Mouse (Mus musculus) liver, postnatal 0 days (tissue): ENCODE measurements around the gene Gm17324. TPM values are rescaled to one million over a fixed set of nuclear protein-coding genes. Genes with fewer than 3 reads are reported as not detected.

Experiments
- ATAC-seq: fragments of 200-750 bp; cut with Nextera tagmentation; 2 replicates; pipeline ENCODE4 v1.8.0; 2017; ENCODE audit warnings: mild to moderate bottlenecking, moderate library complexity
- DNase-seq: peaks from one replicate; pipeline ENCODE4 v3.0.0-alpha.2; 2016
- H3K27ac ChIP-seq: fragments of 300-500 bp; sonication (generic); 2 replicates; pipeline ENCODE4 v1.5.1; 2014; ENCODE audit warnings: antibody characterized with exemption, moderate library complexity, mild to moderate bottlenecking, low read depth
- H3K27me3 ChIP-seq: fragments of 300-500 bp; sonication (generic); 2 replicates; pipeline ENCODE4 v1.6.1; 2014; ENCODE audit warnings: low read length, control low read depth, mixed read lengths; ENCODE audit not compliant: insufficient read depth
- H3K36me3 ChIP-seq: fragments of 300-500 bp; sonication (generic); replicated peaks from 2 replicates; pipeline ENCODE4 v1.6.1; 2014; ENCODE audit warnings: mild to moderate bottlenecking, control low read depth, low read length, moderate library complexity, mixed read lengths; ENCODE audit not compliant: insufficient read depth
- H3K4me1 ChIP-seq: fragments of 300-500 bp; sonication (generic); 2 replicates; pipeline ENCODE4 v1.6.1; 2014; ENCODE audit warnings: antibody characterized with exemption, mild to moderate bottlenecking, control low read depth; ENCODE audit not compliant: insufficient read depth
- H3K4me2 ChIP-seq: fragments of 300-500 bp; sonication (generic); 2 replicates; pipeline ENCODE4 v1.6.1; 2014; ENCODE audit warnings: low read depth, mild to moderate bottlenecking, low read length, moderate library complexity, mixed read lengths
- H3K4me3 ChIP-seq: fragments of 300-500 bp; sonication (generic); 2 replicates; pipeline ENCODE4 v1.5.1; 2014; ENCODE audit warnings: low read depth, low read length
- H3K9ac ChIP-seq: fragments of 300-500 bp; sonication (generic); replicated peaks from 2 replicates; pipeline ENCODE4 v1.6.1; 2014; ENCODE audit warnings: mild to moderate bottlenecking, moderate library complexity
- H3K9me3 ChIP-seq: fragments of 300-500 bp; sonication (generic); 2 replicates; pipeline ENCODE4 v1.6.1; 2016; ENCODE audit warnings: mild to moderate bottlenecking, control low read depth, low read length, mixed read lengths
- CTCF ChIP-seq: sonication (generic); IDR thresholded peaks from 2 replicates; pipeline ENCODE4 v1.5.1; 2016; ENCODE audit warnings: antibody characterized with exemption, low read depth
- EP300 ChIP-seq: IDR thresholded peaks from 2 replicates; pipeline ENCODE4 v1.6.1; 2016; ENCODE audit warnings: antibody characterized with exemption, low read depth, mild to moderate bottlenecking
- WGBS: fragments of 180-500 bp; shearing (Covaris S2); extraction: QIAGEN DNeasy Blood & Tissue Kit; methylation state at CpG from one replicate; pipeline ENCODE4 v1.1.7; 2014; ENCODE audit not compliant: insufficient replicate concordance; 5-methylcytosine and 5-hydroxymethylcytosine counted together
- polyA plus RNA-seq: library from polyadenylated mRNA; unstranded; fragments of >200 nt; fragmentation: Nextera tagmentation; extraction: Ambion mirVana; gene quantifications from 2 replicates; pipeline ENCODE4 v1.2.1, GENCODE M21; 2015

Gene Gm17324
- polyA plus RNA-seq, 1 experiment from 2014 or later, result 0.75 TPM

DNA sequence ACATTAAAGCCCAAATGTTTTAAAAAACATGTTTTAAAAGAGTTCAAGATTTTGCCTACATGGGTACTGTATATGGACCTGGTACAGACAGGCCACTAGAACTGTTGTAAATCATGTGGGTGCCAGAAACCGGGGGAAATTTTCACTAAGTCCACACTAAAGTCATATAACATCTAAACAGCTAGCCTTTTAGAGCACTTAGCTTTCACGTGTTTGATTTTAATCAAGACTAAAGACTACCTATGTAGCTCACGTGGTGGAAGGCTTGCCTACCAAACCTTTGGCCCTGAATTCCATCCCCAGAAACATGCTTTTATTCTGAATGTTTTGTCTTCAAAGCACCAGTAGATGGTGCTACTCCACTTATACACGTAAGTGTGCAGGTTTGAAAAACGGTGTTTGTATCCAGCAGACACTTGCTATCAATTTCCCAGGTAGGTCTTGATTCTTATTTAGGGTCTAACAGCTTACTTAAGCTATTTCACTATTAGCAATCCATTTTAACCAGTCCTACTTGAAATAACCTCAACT is 28.5 kb upstream of the Gm17324 start:
- WGBS, result 10% methylated on average over 5 of the region's 5 CpGs

DNA sequence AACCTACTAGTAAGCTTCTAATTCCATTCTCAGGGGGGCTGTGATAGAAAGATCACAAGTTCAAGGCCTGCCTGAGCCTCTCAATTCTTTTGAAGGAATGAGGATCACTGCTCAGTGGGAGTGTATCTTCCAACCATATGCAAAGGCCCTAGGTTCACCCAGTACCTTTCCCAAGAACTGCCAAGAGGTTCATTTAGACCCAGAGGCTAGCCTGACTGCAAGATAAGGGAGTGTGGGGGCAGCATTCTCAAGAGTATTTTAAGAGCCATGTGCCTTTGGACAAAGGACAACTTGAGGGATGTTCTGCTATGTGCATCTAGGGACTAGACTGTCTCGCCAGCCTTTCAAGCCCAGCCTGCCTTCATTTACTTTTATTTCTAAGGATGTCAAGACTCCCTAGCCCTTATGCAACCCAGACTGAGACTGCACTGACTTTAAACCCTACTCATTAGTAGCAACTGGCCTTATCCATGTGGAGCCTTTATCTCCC is 28.0 kb upstream of the Gm17324 start:
- WGBS, result 21% methylated on average over 1 of the region's 1 CpGs
- H3K4me1 ChIP-seq, result no peaks in the 10 kb centered on the region
- H3K4me3 ChIP-seq, result no peak overlapping the region
- no peak overlapping the region for H3K4me2 ChIP-seq
- no peaks in the 10 kb centered on the region for H3K27me3 ChIP-seq
- H3K9me3 ChIP-seq, result no peaks in the 10 kb centered on the region
- TF ChIP-seq EP300 (no peak), CTCF (no peak)
- H3K36me3 ChIP-seq, result peaks cover 55% of the 10 kb centered on the region
- peak; percentile 21 for DNase-seq
- 0 out of 2 replicates have a peak, but pooled peaks have one; percentile 3 for ATAC-seq
- H3K9ac ChIP-seq, result no peak overlapping the region
- peak overlapping the region; percentile 2; the same call in 1 of the 2 replicates for H3K27ac ChIP-seq

More for the DNA sequence above, 28.5 kb upstream of the Gm17324 start:
- Histone ChIP-seq H3K27me3 (no peaks in the 10 kb centered on the region), H3K4me2 (no peak overlapping the region), H3K27ac (peak overlapping the region; percentile 2; the same call in 1 of the 2 replicates), H3K36me3 (peaks cover 53% of the 10 kb centered on the region), H3K4me1 (peaks cover 2% of the 10 kb centered on the region), H3K9ac (no peak overlapping the region), H3K9me3 (no peaks in the 10 kb centered on the region), H3K4me3 (no peak overlapping the region)
- DNase-seq (no peak), ATAC-seq (no peak)
- TF ChIP-seq CTCF (peak; percentile 72), EP300 (no peak)

DNA sequence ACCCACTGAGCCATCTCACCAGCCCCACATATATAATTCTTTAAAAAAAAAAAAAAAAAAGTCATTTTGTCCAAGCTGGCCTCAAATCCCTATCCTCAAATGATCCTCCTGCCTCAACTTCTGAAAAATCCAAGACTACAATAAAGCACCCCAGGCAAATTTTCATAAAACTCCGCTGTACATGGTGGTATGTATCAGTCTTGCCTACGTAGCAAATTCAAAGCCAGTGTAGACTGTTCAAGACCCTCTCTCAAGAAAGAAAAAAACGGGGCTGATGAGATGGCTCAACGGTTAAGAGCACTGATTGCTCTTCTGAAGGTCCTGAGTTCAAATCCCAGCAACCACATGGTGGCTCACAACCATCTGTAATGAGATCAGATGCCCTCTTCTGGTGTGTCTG is 27.3 kb upstream of the Gm17324 start:
- no peak for DNase-seq
- Histone ChIP-seq H3K36me3 (peaks cover 59% of the 10 kb centered on the region), H3K9me3 (no peaks in the 10 kb centered on the region), H3K4me3 (no peak overlapping the region), H3K27me3 (no peaks in the 10 kb centered on the region), H3K4me1 (no peaks in the 10 kb centered on the region), H3K4me2 (no peak overlapping the region), H3K27ac (no peak overlapping the region), H3K9ac (no peak overlapping the region)
- 77% methylated on average over 4 of the region's 4 CpGs for WGBS
- TF ChIP-seq EP300, result no peak
- no peak for ATAC-seq

DNA sequence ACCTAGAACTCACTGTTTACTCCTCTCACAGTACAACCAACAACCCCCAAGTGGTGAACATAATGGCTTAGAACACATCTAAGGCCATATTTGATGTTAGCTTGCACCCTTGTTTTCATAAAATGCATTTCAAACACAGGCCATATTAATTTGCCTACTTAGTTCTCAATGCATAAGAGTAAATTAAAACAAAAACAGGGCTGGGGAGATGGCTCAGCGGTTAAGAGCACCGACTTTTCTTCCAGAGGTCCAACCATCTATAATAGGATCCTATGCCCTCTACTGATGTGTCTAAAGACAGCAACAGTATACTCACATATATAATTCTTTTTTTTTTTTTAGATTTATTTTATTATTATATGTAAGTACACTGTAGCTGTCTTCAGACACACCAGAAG is 26.8 kb upstream of the Gm17324 start:
- Histone ChIP-seq H3K36me3 (peaks cover 64% of the 10 kb centered on the region), H3K4me2 (no peak overlapping the region), H3K9ac (no peak overlapping the region), H3K4me1 (no peaks in the 10 kb centered on the region), H3K27me3 (no peaks in the 10 kb centered on the region), H3K4me3 (no peak overlapping the region), H3K27ac (no peak overlapping the region), H3K9me3 (no peaks in the 10 kb centered on the region)
- no peak for DNase-seq
- ATAC-seq, result no peak
- TF ChIP-seq EP300 (no peak), CTCF (no peak)
- whole genome bisulfite sequencing, result 93% methylated on average over 2 of the region's 2 CpGs

DNA sequence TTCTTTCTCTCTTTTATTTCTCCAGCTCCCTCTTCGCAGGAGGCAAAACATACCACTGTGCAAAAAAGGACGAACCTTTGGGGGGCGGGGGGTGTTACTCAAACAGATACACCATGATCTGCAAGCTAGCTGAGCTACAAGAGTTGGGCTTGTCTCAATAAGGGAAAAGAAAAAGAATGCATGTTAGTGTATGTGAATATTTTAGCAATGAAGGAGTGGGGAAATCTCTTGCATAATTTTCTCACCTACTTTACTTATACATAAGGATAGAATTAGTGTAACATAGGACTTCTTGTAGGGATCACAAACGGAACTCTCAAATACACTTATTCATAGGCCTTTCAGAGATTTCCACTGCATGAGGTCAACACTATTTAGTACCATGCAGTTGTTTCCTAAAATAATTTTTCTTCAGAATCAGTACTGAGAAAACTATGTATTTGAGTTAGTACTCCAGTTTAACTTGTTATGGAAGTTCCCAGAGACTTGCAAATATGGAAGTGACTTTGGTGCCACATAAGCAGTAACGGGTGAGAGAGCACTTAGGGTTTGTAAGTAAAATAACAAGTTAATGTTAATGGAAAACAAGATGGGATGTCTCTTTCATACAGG is 26.3 kb upstream of the Gm17324 start:
- no peaks in the 10 kb centered on the region for H3K4me1 ChIP-seq
- no peak overlapping the region for H3K4me3 ChIP-seq
- no peaks in the 10 kb centered on the region for H3K9me3 ChIP-seq
- 78% methylated on average over 5 of the region's 5 CpGs for WGBS
- H3K9ac ChIP-seq, result no peak overlapping the region
- DNase-seq, result no peak
- no peak overlapping the region for H3K4me2 ChIP-seq
- H3K36me3 ChIP-seq, result peaks cover 67% of the 10 kb centered on the region
- H3K27me3 ChIP-seq, result no peaks in the 10 kb centered on the region
- TF ChIP-seq CTCF (no peak), EP300 (no peak)
- ATAC-seq, result no peak
- H3K27ac ChIP-seq, result no peak overlapping the region

DNA sequence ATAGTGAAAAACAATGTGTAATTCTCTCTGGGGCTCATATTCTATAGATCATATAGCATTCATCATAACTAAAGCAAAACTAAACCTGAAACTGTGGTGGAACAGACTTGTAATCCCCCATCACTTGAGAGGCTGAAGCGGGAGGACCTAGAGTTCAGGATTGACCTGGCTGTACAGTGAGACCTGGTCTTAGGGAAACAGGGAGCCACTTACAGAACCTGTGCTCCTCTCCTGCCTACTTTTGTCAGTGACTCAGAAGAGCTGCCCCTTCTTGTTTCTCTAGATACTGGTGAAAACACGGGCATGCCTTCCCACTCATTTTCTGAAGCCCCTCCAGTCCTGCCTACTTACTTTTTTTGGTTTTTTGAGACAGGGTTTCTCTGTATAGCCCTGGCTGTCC is 25.7 kb upstream of the Gm17324 start:
- ATAC-seq (no peak), DNase-seq (no peak)
- H3K4me1 ChIP-seq, result no peaks in the 10 kb centered on the region
- 67% methylated on average over 2 of the region's 2 CpGs for WGBS
- peaks cover 64% of the 10 kb centered on the region for H3K36me3 ChIP-seq
- TF ChIP-seq EP300, result no peak
- H3K4me3 ChIP-seq, result no peak overlapping the region
- H3K27me3 ChIP-seq, result no peaks in the 10 kb centered on the region
- no peak overlapping the region for H3K9ac ChIP-seq
- H3K27ac ChIP-seq, result no peak overlapping the region
- no peaks in the 10 kb centered on the region for H3K9me3 ChIP-seq
- no peak overlapping the region for H3K4me2 ChIP-seq
